Mouse (Mus musculus) intestine, embryonic 14.5 days (tissue): ENCODE measurements around the gene Usp54. TPM values are rescaled to one million over a fixed set of nuclear protein-coding genes. Genes with fewer than 3 reads are reported as not detected.

Experiments used
- ATAC-seq: fragments of 200-750 bp; cut with Nextera tagmentation; replicated peaks from 2 replicates; pipeline ENCODE4 v1.8.0; 2017; ENCODE audit warnings: low read depth, moderate number of reproducible peaks, moderate TSS enrichment, moderate library complexity; ENCODE audit not compliant: low FRiP score, low TSS enrichment
- DNase-seq: peaks from one replicate; pipeline ENCODE4 v3.0.0-alpha.2; 2018; ENCODE audit warnings: low spot score
- H3K27ac ChIP-seq: fragments of 300-500 bp; sonication (generic); 2 replicates; pipeline ENCODE4 v1.5.1; 2014; ENCODE audit warnings: low read depth, mild to moderate bottlenecking, control low read depth
- H3K27me3 ChIP-seq: fragments of 300-500 bp; sonication (generic); replicated peaks from 2 replicates; pipeline ENCODE4 v1.6.1; 2014; ENCODE audit warnings: low read length, control low read depth; ENCODE audit not compliant: control insufficient read depth, insufficient read depth
- H3K36me3 ChIP-seq: fragments of 300-500 bp; sonication (generic); 2 replicates; pipeline ENCODE4 v1.6.1; 2014; ENCODE audit warnings: low read length, control low read depth; ENCODE audit not compliant: control insufficient read depth, insufficient read depth
- H3K4me1 ChIP-seq: fragments of 300-500 bp; sonication (generic); replicated peaks from 2 replicates; pipeline ENCODE4 v1.6.1; 2014; ENCODE audit warnings: low read length, control low read depth, mixed read lengths; ENCODE audit not compliant: control insufficient read depth, insufficient read depth
- H3K4me2 ChIP-seq: fragments of 300-500 bp; sonication (generic); 2 replicates; pipeline ENCODE4 v1.6.1; 2014; ENCODE audit warnings: low read length
- H3K4me3 ChIP-seq: fragments of 300-500 bp; sonication (generic); 2 replicates; pipeline ENCODE4 v1.5.1; 2014; ENCODE audit warnings: low read depth, low read length, control low read depth, mixed read lengths
- H3K9ac ChIP-seq: fragments of 300-500 bp; sonication (generic); 2 replicates; pipeline ENCODE4 v1.6.1; 2014; ENCODE audit warnings: mild to moderate bottlenecking, low read length
- H3K9me3 ChIP-seq: fragments of 300-500 bp; sonication (generic); 2 replicates; pipeline ENCODE4 v1.6.1; 2016; ENCODE audit warnings: low read length, control low read depth; ENCODE audit not compliant: control insufficient read depth
- WGBS: fragments of 180-500 bp; shearing (Covaris S2); extraction: QIAGEN DNeasy Blood & Tissue Kit; methylation state at CpG from one replicate; pipeline ENCODE4 v1.1.7; 2014; 5-methylcytosine and 5-hydroxymethylcytosine counted together
- polyA plus RNA-seq: library from polyadenylated mRNA; unstranded; fragments of >200 nt; fragmentation: Nextera tagmentation; extraction: Ambion mirVana; gene quantifications from 2 replicates; pipeline ENCODE4 v1.2.1, GENCODE M21; 2014

The Usp54 gene
- polyA plus RNA-seq, 1 experiment from 2014 or later, result 8.9 TPM

- WGBS, result 82% methylated on average over 3 of the region's 3 CpGs
- Histone ChIP-seq H3K36me3 (no peaks in the 10 kb centered on the region), H3K4me1 (no peaks in the 10 kb centered on the region), H3K9me3 (no peaks in the 10 kb centered on the region), H3K27me3 (no peaks in the 10 kb centered on the region), H3K4me2 (no peak overlapping the region), H3K9ac (no peak overlapping the region), H3K27ac (no peak overlapping the region), H3K4me3 (no peak overlapping the region)
- DNase-seq, result no peak
- no peak for ATAC-seq
These were observed 13.9 kb downstream of the Usp54 start for GRCm38 (mm10) chr14:20626971-20627370.

GRCm38 (mm10) chr14:20626447-20626846 is 14.4 kb downstream of the Usp54 start:
- H3K27me3 ChIP-seq, result no peaks in the 10 kb centered on the region
- no peak overlapping the region for H3K9ac ChIP-seq
- DNase-seq (no peak), ATAC-seq (no peak)
- H3K27ac ChIP-seq, result no peak overlapping the region
- H3K4me1 ChIP-seq, result no peaks in the 10 kb centered on the region
- 85% methylated on average over 2 of the region's 2 CpGs for WGBS
- no peaks in the 10 kb centered on the region for H3K9me3 ChIP-seq
- H3K4me3 ChIP-seq, result no peak overlapping the region
- H3K4me2 ChIP-seq, result no peak overlapping the region
- H3K36me3 ChIP-seq, result no peaks in the 10 kb centered on the region

- Histone ChIP-seq H3K27me3 (no peaks in the 10 kb centered on the region), H3K9me3 (no peaks in the 10 kb centered on the region), H3K4me2 (no peak overlapping the region), H3K9ac (no peak overlapping the region), H3K36me3 (no peaks in the 10 kb centered on the region), H3K4me3 (no peak overlapping the region), H3K4me1 (no peaks in the 10 kb centered on the region), H3K27ac (no peak overlapping the region)
- ATAC-seq, result no peak
- 92% methylated on average over 3 of the region's 3 CpGs for WGBS
- DNase-seq, result no peak
These were observed 18.0 kb downstream of the Usp54 start for GRCm38 (mm10) chr14:20622907-20623306.

GRCm38 (mm10) chr14:20622412-20622811 is 18.5 kb downstream of the Usp54 start:
- 75% methylated on average over 2 of the region's 2 CpGs for WGBS
- Histone ChIP-seq H3K4me3 (no peak overlapping the region), H3K4me1 (no peaks in the 10 kb centered on the region), H3K27ac (no peak overlapping the region), H3K36me3 (no peaks in the 10 kb centered on the region), H3K4me2 (no peak overlapping the region), H3K9me3 (no peaks in the 10 kb centered on the region), H3K27me3 (no peaks in the 10 kb centered on the region), H3K9ac (no peak overlapping the region)
- ATAC-seq, result no peak
- no peak for DNase-seq

- Histone ChIP-seq H3K9ac (no peak overlapping the region), H3K4me1 (no peaks in the 10 kb centered on the region), H3K9me3 (no peaks in the 10 kb centered on the region), H3K27ac (no peak overlapping the region), H3K4me2 (no peak overlapping the region), H3K27me3 (no peaks in the 10 kb centered on the region), H3K4me3 (no peak overlapping the region), H3K36me3 (no peaks in the 10 kb centered on the region)
- WGBS, result 87% methylated on average over 2 of the region's 2 CpGs
- ATAC-seq (no peak), DNase-seq (no peak)
These were observed 19.0 kb downstream of the Usp54 start for GRCm38 (mm10) chr14:20621903-20622302.

GRCm38 (mm10) chr14:20619131-20619530 is 21.7 kb downstream of the Usp54 start:
- ATAC-seq, result no peak
- Histone ChIP-seq H3K36me3 (no peaks in the 10 kb centered on the region), H3K4me1 (no peaks in the 10 kb centered on the region), H3K9me3 (no peaks in the 10 kb centered on the region), H3K27me3 (no peaks in the 10 kb centered on the region), H3K4me3 (no peak overlapping the region), H3K27ac (no peak overlapping the region), H3K4me2 (no peak overlapping the region), H3K9ac (no peak overlapping the region)
- DNase-seq, result no peak

GRCm38 (mm10) chr14:20618211-20618610 is 22.7 kb downstream of the Usp54 start:
- Histone ChIP-seq H3K4me3 (no peak overlapping the region), H3K9ac (no peak overlapping the region), H3K27me3 (no peaks in the 10 kb centered on the region), H3K9me3 (no peaks in the 10 kb centered on the region), H3K4me2 (no peak overlapping the region), H3K4me1 (no peaks in the 10 kb centered on the region), H3K27ac (no peak overlapping the region), H3K36me3 (no peaks in the 10 kb centered on the region)
- ATAC-seq, result no peak
- no peak for DNase-seq
- WGBS, result 66% methylated on average over 5 of the region's 5 CpGs

- ATAC-seq (no peak), DNase-seq (no peak)
- Histone ChIP-seq H3K9me3 (no peaks in the 10 kb centered on the region), H3K4me3 (no peak overlapping the region), H3K4me2 (no peak overlapping the region), H3K36me3 (no peaks in the 10 kb centered on the region), H3K27me3 (no peaks in the 10 kb centered on the region), H3K4me1 (no peaks in the 10 kb centered on the region), H3K27ac (no peak overlapping the region), H3K9ac (no peak overlapping the region)
- 30% methylated on average over 2 of the region's 2 CpGs for WGBS
These were observed 24.4 kb downstream of the Usp54 start for GRCm38 (mm10) chr14:20616421-20616820.

GRCm38 (mm10) chr14:20615075-20615474 is 25.8 kb downstream of the Usp54 start:
- Histone ChIP-seq H3K9me3 (no peaks in the 10 kb centered on the region), H3K4me1 (no peaks in the 10 kb centered on the region), H3K4me2 (no peak overlapping the region), H3K27me3 (no peaks in the 10 kb centered on the region), H3K36me3 (no peaks in the 10 kb centered on the region), H3K27ac (no peak overlapping the region), H3K9ac (no peak overlapping the region), H3K4me3 (no peak overlapping the region)
- ATAC-seq (no peak), DNase-seq (no peak)
- 95% methylated on average over 2 of the region's 2 CpGs for WGBS
